Mouse (Mus musculus): Measurements from ENCODE around the gene P3h4. TPM values are rescaled to one million over a fixed set of nuclear protein-coding genes. Genes with fewer than 3 reads are reported as not detected.

Gene P3h4
- 34.3 and 35.9 TPM in 2 replicates for polyA plus RNA-seq (2016; fragmentation: Nextera tagmentation; extraction: Ambion mirVana)

- ATAC-seq (ENCODE audit: low FRiP score): peak; percentile 93
- 2% methylated on average over 93 of the region's 93 CpGs for WGBS
- Histone ChIP-seq H3K27me3 (peaks cover 35% of the 10 kb centered on the region), H3K36me3 (no peaks in the 10 kb centered on the region), H3K9ac (peak within 1 kb of the TSS; percentile 63), H3K4me2 (replicated peaks) (peak within 1 kb of the TSS; percentile 63), H3K4me3 (peak within 1 kb of the TSS; percentile 51), H3K4me1 (peaks cover 20% of the 10 kb centered on the region), H3K27ac (peak within 1 kb of the TSS; percentile 68), H3K9me3 (replicated peaks) (no peaks in the 10 kb centered on the region)
Observed at GRCm38 (mm10) chr11:100414021-100414913, at the start of gene P3h4. Gene P3h4, minus strand, starts transcription at chr11:100414836.

GRCm38 (mm10) chr11:100462699-100463098 is 48.1 kb upstream of the P3h4 start:
- peaks cover 29% of the 10 kb centered on the region for H3K36me3 ChIP-seq
- no peak overlapping the region for H3K4me2 ChIP-seq (replicated peaks)
- ATAC-seq (ENCODE audit: low FRiP score): no peak

GRCm38 (mm10) chr11:100457711-100458110 is 43.1 kb upstream of the P3h4 start:
- H3K9me3 ChIP-seq (replicated peaks): no peaks in the 10 kb centered on the region
- no peaks in the 10 kb centered on the region for H3K27me3 ChIP-seq
- no peak overlapping the region for H3K27ac ChIP-seq
- no peak overlapping the region for H3K9ac ChIP-seq
- no peaks in the 10 kb centered on the region for H3K4me1 ChIP-seq
- no peak overlapping the region for H3K4me3 ChIP-seq
- no peak overlapping the region for H3K4me2 ChIP-seq (replicated peaks)
- WGBS: 93% methylated on average over 5 of the region's 5 CpGs
- ATAC-seq (ENCODE audit: low FRiP score): no peak
- H3K36me3 ChIP-seq: peaks cover 27% of the 10 kb centered on the region

More at GRCm38 (mm10) chr11:100462699-100463098, 48.1 kb upstream of the P3h4 start:
- no peak overlapping the region for H3K27ac ChIP-seq
- 94% methylated on average over 10 of the region's 10 CpGs for WGBS
- no peak overlapping the region for H3K4me3 ChIP-seq
- no peaks in the 10 kb centered on the region for H3K9me3 ChIP-seq (replicated peaks)
- H3K27me3 ChIP-seq: no peaks in the 10 kb centered on the region
- no peak overlapping the region for H3K9ac ChIP-seq
- no peaks in the 10 kb centered on the region for H3K4me1 ChIP-seq

GRCm38 (mm10) chr11:100457247-100457646 is 42.6 kb upstream of the P3h4 start:
- H3K4me2 ChIP-seq (replicated peaks): no peak overlapping the region
- no peaks in the 10 kb centered on the region for H3K9me3 ChIP-seq (replicated peaks)
- WGBS: 78% methylated on average over 4 of the region's 4 CpGs
- H3K27me3 ChIP-seq: no peaks in the 10 kb centered on the region
- no peaks in the 10 kb centered on the region for H3K4me1 ChIP-seq
- H3K9ac ChIP-seq: no peak overlapping the region
- no peak overlapping the region for H3K4me3 ChIP-seq
- peaks cover 22% of the 10 kb centered on the region for H3K36me3 ChIP-seq
- no peak overlapping the region for H3K27ac ChIP-seq
- no peak for ATAC-seq (ENCODE audit: low FRiP score)

GRCm38 (mm10) chr11:100442625-100443024 is 28.0 kb upstream of the P3h4 start:
- no peak for ATAC-seq (ENCODE audit: low FRiP score)
- Histone ChIP-seq H3K4me2 (replicated peaks) (no peak overlapping the region), H3K9me3 (replicated peaks) (no peaks in the 10 kb centered on the region), H3K4me1 (peaks cover 11% of the 10 kb centered on the region), H3K9ac (no peak overlapping the region), H3K4me3 (no peak overlapping the region), H3K27me3 (no peaks in the 10 kb centered on the region), H3K36me3 (peaks cover 3% of the 10 kb centered on the region; the same call in 1 of the 2 replicates), H3K27ac (no peak overlapping the region)
- WGBS: 86% methylated on average over 6 of the region's 6 CpGs

- WGBS: 88% methylated on average over 8 of the region's 8 CpGs
- Histone ChIP-seq H3K4me2 (replicated peaks) (peak within 1 kb of the TSS; percentile 82), H3K4me3 (peak within 1 kb of the TSS; percentile 84), H3K27me3 (no peaks in the 10 kb centered on the region), H3K4me1 (peaks cover 11% of the 10 kb centered on the region), H3K9ac (peak within 1 kb of the TSS; percentile 92), H3K27ac (peak within 1 kb of the TSS; percentile 60), H3K9me3 (replicated peaks) (no peaks in the 10 kb centered on the region), H3K36me3 (peaks cover 10% of the 10 kb centered on the region)
- no peak for ATAC-seq (ENCODE audit: low FRiP score)
Observed at GRCm38 (mm10) chr11:100441797-100442196, 27.2 kb upstream of the P3h4 start, which contains the start of the genes Nt5c3b and Klhl10. Gene Nt5c3b, minus strand, starts transcription at chr11:100441808. Gene Klhl10, plus strand, starts transcription at chr11:100441917.

- ATAC-seq (ENCODE audit: low FRiP score): peak; percentile 95
- Histone ChIP-seq H3K27me3 (no peaks in the 10 kb centered on the region), H3K27ac (peak overlapping the region; percentile 60), H3K4me3 (peak overlapping the region; percentile 84), H3K4me1 (peaks cover 11% of the 10 kb centered on the region), H3K36me3 (peaks cover 18% of the 10 kb centered on the region), H3K4me2 (replicated peaks) (peak overlapping the region; percentile 82), H3K9ac (peak overlapping the region; percentile 92), H3K9me3 (replicated peaks) (no peaks in the 10 kb centered on the region)
- WGBS: 1% methylated on average over 47 of the region's 52 CpGs
Observed at GRCm38 (mm10) chr11:100440691-100441522, 26.3 kb upstream of the P3h4 start.

- no peak for ATAC-seq (ENCODE audit: low FRiP score)
- no peaks in the 10 kb centered on the region for H3K9me3 ChIP-seq (replicated peaks)
- H3K9ac ChIP-seq: no peak overlapping the region
- H3K4me1 ChIP-seq: peaks cover 11% of the 10 kb centered on the region
- WGBS: 85% methylated on average over 1 of the region's 1 CpGs
- no peak overlapping the region for H3K4me2 ChIP-seq (replicated peaks)
- no peak overlapping the region for H3K27ac ChIP-seq
- no peaks in the 10 kb centered on the region for H3K27me3 ChIP-seq
- no peak overlapping the region for H3K4me3 ChIP-seq
- peaks cover 36% of the 10 kb centered on the region for H3K36me3 ChIP-seq
Observed at GRCm38 (mm10) chr11:100437901-100438300, 23.3 kb upstream of the P3h4 start.

- Histone ChIP-seq H3K36me3 (peaks cover 40% of the 10 kb centered on the region), H3K4me3 (no peak overlapping the region), H3K9me3 (replicated peaks) (no peaks in the 10 kb centered on the region), H3K9ac (no peak overlapping the region), H3K4me2 (replicated peaks) (no peak overlapping the region), H3K4me1 (peaks cover 7% of the 10 kb centered on the region; the same call in 1 of the 2 replicates), H3K27ac (no peak overlapping the region), H3K27me3 (no peaks in the 10 kb centered on the region)
- 42% methylated on average over 9 of the region's 9 CpGs for WGBS
- ATAC-seq (ENCODE audit: low FRiP score): no peak
Observed at GRCm38 (mm10) chr11:100435678-100436246, 21.1 kb upstream of the P3h4 start.

- Histone ChIP-seq H3K4me2 (replicated peaks) (no peak overlapping the region), H3K36me3 (peaks cover 49% of the 10 kb centered on the region), H3K4me3 (no peak overlapping the region), H3K9ac (no peak overlapping the region), H3K27me3 (no peaks in the 10 kb centered on the region), H3K27ac (no peak overlapping the region), H3K9me3 (replicated peaks) (no peaks in the 10 kb centered on the region), H3K4me1 (no peaks in the 10 kb centered on the region; the same call in 1 of the 2 replicates)
- no peak for ATAC-seq (ENCODE audit: low FRiP score)
- 95% methylated on average over 5 of the region's 5 CpGs for WGBS
Observed at GRCm38 (mm10) chr11:100432002-100432401, 17.4 kb upstream of the P3h4 start.

GRCm38 (mm10) chr11:100430052-100430451 is 15.4 kb upstream of the P3h4 start:
- Histone ChIP-seq H3K9me3 (replicated peaks) (no peaks in the 10 kb centered on the region), H3K4me2 (replicated peaks) (no peak overlapping the region), H3K9ac (no peak overlapping the region), H3K36me3 (peaks cover 32% of the 10 kb centered on the region), H3K4me3 (no peak overlapping the region), H3K27ac (no peak overlapping the region), H3K4me1 (peaks cover 2% of the 10 kb centered on the region; the same call in 1 of the 2 replicates), H3K27me3 (no peaks in the 10 kb centered on the region)
- 90% methylated on average over 7 of the region's 7 CpGs for WGBS
- no peak for ATAC-seq (ENCODE audit: low FRiP score)

Measured in hindbrain, embryonic 12.5 days (tissue).